Mouse (Mus musculus) Muller cell, postnatal 12 days (primary cell): ENCODE results near the gene Prmt7.

Experiments
- DNase-seq: peaks from one replicate; pipeline ENCODE4 v3.0.0-alpha.2; 2015; ENCODE audit errors: inconsistent ontology term

Prmt7 gene

DNA sequence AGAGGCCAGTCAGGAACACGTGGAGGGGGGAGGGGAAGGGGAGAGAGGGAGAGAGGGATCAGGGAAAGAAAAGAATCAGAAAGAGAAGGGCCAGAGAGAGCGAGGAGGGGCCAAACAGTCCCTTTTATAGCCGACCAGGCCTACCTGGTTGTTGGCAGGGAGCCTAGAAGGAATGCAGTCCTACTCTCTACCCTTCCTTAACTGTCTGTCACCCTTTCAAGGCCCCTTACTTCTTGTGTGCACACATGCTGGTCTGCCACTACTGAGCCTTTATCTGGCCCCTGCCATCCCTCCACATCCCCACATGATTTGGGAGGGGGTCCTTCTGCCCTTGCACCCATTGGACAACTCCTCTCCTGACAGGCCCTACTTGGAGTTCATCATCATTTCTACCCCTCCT is 78.0 kb downstream of the Prmt7 start:
- no peak for DNase-seq

GRCm38 (mm10) chr8:106289464-106289863 is 78.7 kb downstream of the Prmt7 start:
- DNase-seq = no peak

DNA sequence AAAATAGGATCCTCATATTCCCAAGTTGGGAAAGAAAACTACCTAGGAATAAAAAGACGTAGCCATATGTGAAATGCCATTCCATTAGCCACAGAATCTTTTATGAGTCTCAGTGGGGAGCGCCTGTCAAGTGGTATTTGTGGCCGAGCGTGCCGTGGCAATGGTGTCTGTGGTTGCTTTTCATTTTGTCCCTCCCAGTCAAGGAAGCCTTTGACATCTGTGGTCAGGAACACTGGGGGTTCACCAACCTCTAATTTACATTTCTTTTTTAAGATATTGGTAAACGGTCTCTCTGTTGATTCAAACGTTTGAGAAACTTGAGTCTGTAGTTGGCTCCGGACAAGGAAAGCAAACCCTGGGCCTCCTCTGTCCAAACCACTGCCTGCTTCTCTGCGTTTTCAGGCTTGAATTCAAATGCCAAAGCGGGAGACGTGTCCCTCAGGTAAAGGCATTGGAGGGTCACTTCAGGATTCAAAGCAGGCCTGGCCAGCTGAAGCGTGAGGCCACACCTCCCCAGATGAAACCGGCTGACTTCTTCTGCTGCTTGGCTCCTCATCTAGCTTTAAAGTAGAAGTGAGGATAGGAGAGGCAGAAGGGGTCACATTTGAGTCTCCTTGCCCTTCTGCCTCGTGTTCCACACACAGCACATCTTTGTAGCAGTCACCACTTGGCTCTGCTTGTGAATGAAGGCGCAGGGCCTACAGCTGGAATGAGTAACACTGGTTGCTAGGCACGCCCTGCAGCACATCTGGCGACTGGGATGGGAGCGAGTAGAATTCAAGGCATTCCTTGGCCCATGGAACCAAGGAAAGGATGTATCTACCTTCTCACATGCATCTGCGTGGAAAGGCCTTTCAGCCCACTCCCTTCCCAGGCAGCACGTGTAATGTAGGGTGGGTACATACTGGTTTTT is 82.0 kb downstream of the Prmt7 start:
- DNase-seq = peak; percentile 36

GRCm38 (mm10) chr8:106298261-106298660 is 87.5 kb downstream of the Prmt7 start:
- no peak for DNase-seq

GRCm38 (mm10) chr8:106298846-106299245 is 88.1 kb downstream of the Prmt7 start:
- no peak for DNase-seq

DNA sequence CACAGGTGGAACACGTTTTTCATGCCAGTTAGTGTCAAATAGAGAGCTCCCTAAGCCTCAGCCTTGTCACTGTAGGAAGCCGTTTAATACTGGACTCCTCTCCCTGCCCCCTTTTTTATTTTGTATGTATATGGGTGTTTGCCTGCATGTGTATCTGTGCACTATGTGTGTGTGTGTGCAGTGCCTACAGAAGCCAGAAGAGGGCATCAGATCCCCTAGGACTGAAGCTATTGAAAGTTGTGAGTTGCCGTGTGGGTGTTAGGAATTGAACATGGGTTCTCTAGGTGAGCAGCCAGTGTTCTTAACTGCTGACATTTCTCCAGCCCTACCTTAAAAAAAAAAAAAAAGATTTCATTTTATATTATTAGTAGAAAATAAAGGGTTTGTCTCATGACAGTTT is 89.0 kb downstream of the Prmt7 start:
- DNase-seq = no peak

GRCm38 (mm10) chr8:106300739-106301715 is 90.3 kb downstream of the Prmt7 start:
- no peak for DNase-seq
